Mouse (Mus musculus): ENCODE measurements at regions not wholly inside any gene's neighbourhood (a gene's known extent, or its start where the extent isn't known, plus 50 kb on each side); places are given as distances from the start of the nearest gene placed in this dataset.

DNA sequence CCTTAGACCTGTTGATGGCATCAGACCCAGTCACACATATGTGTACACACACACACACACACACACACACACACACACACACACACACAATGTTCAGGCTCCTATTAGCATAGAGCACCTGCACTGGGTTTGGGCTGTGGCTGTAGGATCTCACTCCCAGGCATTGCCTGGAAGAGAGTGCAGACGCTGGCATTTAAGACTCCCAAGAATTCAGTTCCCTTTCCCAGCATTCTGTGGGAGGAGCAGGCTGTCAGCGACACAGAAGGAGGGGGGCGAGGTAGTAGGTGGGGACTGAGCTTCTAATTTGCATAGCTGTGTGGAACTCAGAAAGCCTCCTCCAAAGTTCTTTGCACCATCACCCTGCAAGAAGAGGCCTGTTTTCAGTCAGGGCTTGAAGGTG is 374.2 kb upstream of the Fam49b start:
- no peak for ATAC-seq (ENCODE audit: insufficient number of reproducible peaks, low FRiP score, low TSS enrichment, low read depth)
- H3K9ac ChIP-seq, result no peak overlapping the region
- H3K4me3 ChIP-seq (replicated peaks), result no peak overlapping the region
- H3K4me2 ChIP-seq (replicated peaks), result no peak overlapping the region
- H3K27me3 ChIP-seq, result no peaks in the 10 kb centered on the region
- H3K36me3 ChIP-seq, result no peaks in the 10 kb centered on the region
- H3K27ac ChIP-seq (replicated peaks), result no peak overlapping the region
- no peaks in the 10 kb centered on the region for H3K9me3 ChIP-seq (replicated peaks)
- no peaks in the 10 kb centered on the region for H3K4me1 ChIP-seq
- WGBS, result 0% methylated on average over 3 of the region's 3 CpGs

DNA sequence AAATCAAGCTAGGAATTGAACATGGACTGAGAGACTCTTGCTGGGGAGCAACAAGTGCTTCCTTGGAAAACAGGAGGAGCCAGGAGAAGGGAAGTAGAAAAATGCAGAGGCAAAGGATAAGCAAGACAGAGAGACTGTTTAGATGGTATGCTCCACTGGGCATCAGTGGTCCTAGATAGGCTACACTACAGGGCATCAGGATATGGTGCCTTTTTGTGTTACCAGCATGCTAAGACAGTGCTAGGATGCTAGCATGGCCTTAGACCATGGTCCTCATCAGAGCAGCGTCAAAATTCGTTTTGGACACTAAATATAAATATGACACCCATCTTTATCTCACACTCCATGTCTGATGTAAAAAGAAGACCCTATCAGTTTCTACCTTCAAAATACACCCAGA is 374.6 kb upstream of the Fam49b start:
- 86% methylated on average over 2 of the region's 2 CpGs for WGBS
- Histone ChIP-seq H3K4me2 (replicated peaks) (no peak overlapping the region), H3K9ac (no peak overlapping the region), H3K27ac (replicated peaks) (no peak overlapping the region), H3K36me3 (no peaks in the 10 kb centered on the region), H3K27me3 (no peaks in the 10 kb centered on the region), H3K4me1 (no peaks in the 10 kb centered on the region), H3K9me3 (replicated peaks) (no peaks in the 10 kb centered on the region), H3K4me3 (replicated peaks) (no peak overlapping the region)
- ATAC-seq (ENCODE audit: insufficient number of reproducible peaks, low FRiP score, low TSS enrichment, low read depth), result no peak

DNA sequence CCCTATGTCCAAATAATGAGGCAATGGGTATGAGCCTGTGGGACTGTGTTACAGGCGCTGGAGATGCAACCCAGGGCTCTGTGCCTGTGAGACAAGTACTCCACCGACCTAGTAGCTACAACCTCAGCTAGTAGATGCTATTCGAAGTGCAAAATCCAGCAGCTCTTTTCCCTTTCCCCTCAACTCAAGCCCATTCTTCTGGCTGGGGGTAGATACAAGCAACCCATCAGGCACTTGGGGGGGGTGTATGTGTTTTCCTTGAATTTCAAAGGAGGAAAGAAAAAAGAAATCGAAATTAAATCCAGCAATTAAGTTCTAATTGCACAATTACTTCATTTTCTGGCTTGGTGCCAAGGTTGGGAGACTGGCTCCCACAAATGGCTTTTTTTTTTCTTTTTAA is 372.4 kb upstream of the Gm21798 start:
- H3K27me3 ChIP-seq, result no peaks in the 10 kb centered on the region
- no peak overlapping the region for H3K9ac ChIP-seq
- no peak overlapping the region for H3K4me3 ChIP-seq (replicated peaks)
- 56% methylated on average over 4 of the region's 4 CpGs for WGBS
- no peaks in the 10 kb centered on the region for H3K9me3 ChIP-seq (replicated peaks)
- H3K4me2 ChIP-seq (replicated peaks), result no peak overlapping the region
- no peak for ATAC-seq (ENCODE audit: insufficient number of reproducible peaks, low FRiP score, low TSS enrichment, low read depth)
- H3K27ac ChIP-seq (replicated peaks), result no peak overlapping the region
- no peaks in the 10 kb centered on the region for H3K36me3 ChIP-seq
- no peaks in the 10 kb centered on the region for H3K4me1 ChIP-seq

DNA sequence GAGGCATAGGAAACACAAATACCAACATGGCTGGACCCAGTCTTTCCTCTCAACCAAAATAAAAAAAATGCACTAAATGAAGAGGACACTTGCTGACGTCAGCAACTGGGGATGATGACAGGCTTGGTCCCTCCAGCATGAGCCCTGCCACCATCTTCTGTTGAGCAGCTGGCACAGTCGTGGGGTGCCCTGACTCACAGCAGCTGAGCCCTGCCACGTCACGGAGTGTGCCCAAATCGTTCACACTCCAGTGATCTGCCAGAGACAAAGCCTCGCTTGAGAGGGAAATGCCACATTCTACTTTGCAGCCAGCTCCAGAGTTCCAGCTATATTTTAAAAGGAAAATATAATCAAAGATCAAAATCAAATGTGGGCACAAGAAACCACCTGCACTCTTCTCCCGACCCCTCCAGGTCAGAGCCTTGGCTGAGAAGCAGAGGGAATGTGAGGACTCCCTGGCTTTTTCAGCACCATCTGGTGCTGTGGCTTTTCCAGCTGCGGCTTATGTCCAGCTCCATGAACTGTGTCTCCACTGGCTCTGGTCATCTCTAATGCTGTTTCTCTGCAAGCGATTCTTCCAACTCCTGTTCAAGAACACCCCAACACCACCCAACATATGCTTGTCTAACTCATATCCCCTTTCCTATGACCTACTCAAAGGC is 371.0 kb upstream of the Gm21798 start:
- Histone ChIP-seq H3K27me3 (no peaks in the 10 kb centered on the region), H3K4me1 (no peaks in the 10 kb centered on the region), H3K9me3 (replicated peaks) (no peaks in the 10 kb centered on the region), H3K27ac (replicated peaks) (no peak overlapping the region), H3K4me3 (replicated peaks) (no peak overlapping the region), H3K9ac (no peak overlapping the region), H3K36me3 (no peaks in the 10 kb centered on the region), H3K4me2 (replicated peaks) (no peak overlapping the region)
- WGBS, result 69% methylated on average over 9 of the region's 9 CpGs
- no peak for ATAC-seq (ENCODE audit: insufficient number of reproducible peaks, low FRiP score, low TSS enrichment, low read depth)

DNA sequence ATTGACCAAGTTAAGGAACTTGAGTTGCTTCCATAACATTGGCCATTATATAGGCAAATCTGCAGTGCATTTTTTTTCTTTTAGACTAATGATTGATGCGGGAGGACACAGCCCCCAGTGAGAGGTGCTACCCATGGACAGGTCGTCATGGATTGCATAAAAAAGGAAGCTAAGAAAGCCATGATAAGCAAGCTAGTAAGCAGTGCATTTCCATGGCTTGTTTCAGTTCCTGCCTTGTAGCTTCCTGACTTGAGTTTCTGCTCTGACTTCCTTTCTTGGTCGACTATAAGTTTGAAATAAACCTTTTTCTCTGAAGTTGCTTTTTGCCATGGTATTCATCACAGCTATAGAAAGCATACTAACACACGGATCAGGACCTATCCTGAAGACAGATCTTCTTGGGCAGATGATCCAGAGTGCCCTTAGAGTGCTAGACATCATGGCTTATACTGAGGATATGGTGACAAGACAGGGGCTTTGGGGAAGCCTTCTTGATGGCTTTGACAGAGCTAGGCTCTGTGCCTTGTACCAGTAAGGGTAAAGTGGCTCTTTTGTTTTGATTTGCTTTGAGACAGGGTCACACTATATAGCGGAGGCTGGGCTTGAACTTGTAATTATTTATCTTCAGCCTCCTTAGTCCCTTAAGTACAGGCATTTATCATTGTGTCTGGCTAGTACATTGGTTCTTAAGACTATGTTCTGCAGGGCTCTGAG is 370.1 kb upstream of the Gm21798 start:
- no peaks in the 10 kb centered on the region for H3K4me1 ChIP-seq
- H3K36me3 ChIP-seq, result no peaks in the 10 kb centered on the region
- no peaks in the 10 kb centered on the region for H3K27me3 ChIP-seq
- 75% methylated on average over 5 of the region's 5 CpGs for WGBS
- no peak for ATAC-seq (ENCODE audit: insufficient number of reproducible peaks, low FRiP score, low TSS enrichment, low read depth)
- H3K9ac ChIP-seq, result no peak overlapping the region
- H3K27ac ChIP-seq (replicated peaks), result no peak overlapping the region
- no peaks in the 10 kb centered on the region for H3K9me3 ChIP-seq (replicated peaks)
- H3K4me3 ChIP-seq (replicated peaks), result no peak overlapping the region
- no peak overlapping the region for H3K4me2 ChIP-seq (replicated peaks)

DNA sequence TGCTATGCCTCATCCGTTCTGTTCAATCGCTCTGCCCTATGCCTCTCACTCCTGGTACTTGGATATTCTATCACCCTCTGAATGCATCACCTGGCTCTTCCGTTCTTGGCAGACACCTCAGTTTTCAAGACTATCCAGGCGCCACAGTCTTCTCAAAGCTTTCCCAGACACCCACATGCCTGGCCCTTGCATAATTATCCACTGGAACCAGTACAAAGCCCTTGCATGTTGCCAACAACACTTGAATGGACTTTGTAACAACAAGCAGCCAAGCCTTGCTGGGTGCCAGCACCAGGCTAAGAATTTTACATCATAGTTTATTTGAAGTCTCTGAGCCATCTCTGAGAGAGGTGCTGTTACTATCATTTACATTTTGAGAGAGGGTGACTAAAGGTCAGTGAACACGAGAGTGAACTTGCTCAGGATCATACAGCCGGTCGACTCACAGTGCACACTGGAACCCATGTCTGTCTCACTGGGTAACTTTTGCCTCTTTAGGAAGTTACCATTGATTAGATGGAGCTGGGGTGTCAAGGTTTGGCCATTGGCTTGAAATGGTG is 368.8 kb upstream of the Gm21798 start:
- no peaks in the 10 kb centered on the region for H3K36me3 ChIP-seq
- H3K4me2 ChIP-seq (replicated peaks), result no peak overlapping the region
- H3K27me3 ChIP-seq, result no peaks in the 10 kb centered on the region
- no peak overlapping the region for H3K4me3 ChIP-seq (replicated peaks)
- H3K27ac ChIP-seq (replicated peaks), result no peak overlapping the region
- no peaks in the 10 kb centered on the region for H3K4me1 ChIP-seq
- 88% methylated on average over 7 of the region's 7 CpGs for WGBS
- no peak for ATAC-seq (ENCODE audit: insufficient number of reproducible peaks, low FRiP score, low TSS enrichment, low read depth)
- H3K9me3 ChIP-seq (replicated peaks), result no peaks in the 10 kb centered on the region
- H3K9ac ChIP-seq, result no peak overlapping the region

DNA sequence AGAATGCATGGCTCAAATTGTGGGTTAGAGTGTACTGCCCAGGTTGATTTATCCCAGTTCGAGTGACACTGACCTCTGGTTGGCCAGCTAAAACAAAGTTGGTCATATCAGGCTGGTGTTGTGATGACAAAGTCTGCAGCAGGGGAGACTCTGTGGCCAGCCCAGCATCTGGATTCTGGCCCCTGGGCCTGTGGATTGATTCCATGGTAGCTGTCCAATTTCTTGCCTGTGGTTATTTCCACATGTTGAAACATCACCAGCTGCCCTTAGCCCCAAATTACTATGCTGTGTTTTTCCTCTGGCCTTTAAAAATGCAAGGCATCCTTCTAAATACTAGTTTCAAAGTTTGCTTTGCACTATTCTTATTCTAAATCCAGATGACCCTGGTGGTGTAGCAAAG is 346.8 kb upstream of the Gm21798 start:
- no peak overlapping the region for H3K4me2 ChIP-seq (replicated peaks)
- no peaks in the 10 kb centered on the region for H3K9me3 ChIP-seq (replicated peaks)
- no peak overlapping the region for H3K27ac ChIP-seq (replicated peaks)
- H3K4me1 ChIP-seq, result no peaks in the 10 kb centered on the region
- no peak overlapping the region for H3K9ac ChIP-seq
- no peak overlapping the region for H3K4me3 ChIP-seq (replicated peaks)
- H3K27me3 ChIP-seq, result no peaks in the 10 kb centered on the region
- no peaks in the 10 kb centered on the region for H3K36me3 ChIP-seq
- ATAC-seq (ENCODE audit: insufficient number of reproducible peaks, low FRiP score, low TSS enrichment, low read depth), result peak; percentile 11; the same call in 1 of the 2 replicates
- 74% methylated on average over 1 of the region's 1 CpGs for WGBS

DNA sequence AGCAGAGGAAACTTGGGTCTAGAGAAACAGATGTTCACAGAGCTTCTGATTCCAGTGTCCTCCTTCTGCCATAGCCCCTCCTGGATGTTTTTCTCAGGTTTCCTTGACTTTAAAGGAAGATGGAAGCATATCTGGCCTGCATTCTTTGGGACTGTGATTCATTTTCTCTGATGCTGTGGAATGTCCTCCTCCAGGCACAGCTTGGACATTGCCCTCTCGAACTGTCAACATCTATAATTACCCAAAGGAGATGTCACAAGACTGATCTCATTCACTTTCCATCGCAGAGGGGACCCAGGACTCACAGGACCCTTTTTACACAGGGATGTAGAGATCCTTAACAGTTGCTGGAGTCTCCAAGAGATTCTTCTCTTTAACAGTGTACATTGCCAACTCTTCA is 345.9 kb upstream of the Gm21798 start:
- Histone ChIP-seq H3K4me3 (replicated peaks) (no peak overlapping the region), H3K27ac (replicated peaks) (no peak overlapping the region), H3K4me1 (no peaks in the 10 kb centered on the region), H3K36me3 (no peaks in the 10 kb centered on the region), H3K9ac (no peak overlapping the region), H3K9me3 (replicated peaks) (no peaks in the 10 kb centered on the region), H3K4me2 (replicated peaks) (no peak overlapping the region), H3K27me3 (no peaks in the 10 kb centered on the region)
- 55% methylated on average over 2 of the region's 2 CpGs for WGBS
- ATAC-seq (ENCODE audit: insufficient number of reproducible peaks, low FRiP score, low TSS enrichment, low read depth), result no peak

DNA sequence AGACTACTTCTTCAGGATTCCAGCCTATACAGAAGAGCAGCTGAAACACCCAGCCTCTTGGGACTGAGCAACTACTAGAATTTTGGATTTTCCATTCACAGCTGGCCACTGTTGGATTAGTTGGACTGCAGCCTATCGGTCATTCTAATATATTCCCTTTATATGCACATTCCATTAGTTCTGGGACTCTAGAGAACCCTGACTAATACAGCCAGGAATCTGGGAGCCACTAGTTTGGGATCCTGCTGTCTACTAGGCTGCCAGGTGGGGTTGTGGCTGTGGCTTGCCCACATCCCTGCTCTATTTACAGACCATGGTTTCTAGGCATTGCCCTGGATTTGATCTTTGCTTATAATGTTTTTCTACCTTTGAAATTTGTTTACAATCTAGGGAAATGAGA is 343.3 kb upstream of the Gm21798 start:
- no peaks in the 10 kb centered on the region for H3K27me3 ChIP-seq
- no peak overlapping the region for H3K9ac ChIP-seq
- no peak overlapping the region for H3K4me2 ChIP-seq (replicated peaks)
- no peak overlapping the region for H3K27ac ChIP-seq (replicated peaks)
- no peaks in the 10 kb centered on the region for H3K4me1 ChIP-seq
- H3K36me3 ChIP-seq, result no peaks in the 10 kb centered on the region
- whole genome bisulfite sequencing, result 88% methylated on average over 1 of the region's 1 CpGs
- no peak overlapping the region for H3K4me3 ChIP-seq (replicated peaks)
- ATAC-seq (ENCODE audit: insufficient number of reproducible peaks, low FRiP score, low TSS enrichment, low read depth), result no peak
- no peaks in the 10 kb centered on the region for H3K9me3 ChIP-seq (replicated peaks)

DNA sequence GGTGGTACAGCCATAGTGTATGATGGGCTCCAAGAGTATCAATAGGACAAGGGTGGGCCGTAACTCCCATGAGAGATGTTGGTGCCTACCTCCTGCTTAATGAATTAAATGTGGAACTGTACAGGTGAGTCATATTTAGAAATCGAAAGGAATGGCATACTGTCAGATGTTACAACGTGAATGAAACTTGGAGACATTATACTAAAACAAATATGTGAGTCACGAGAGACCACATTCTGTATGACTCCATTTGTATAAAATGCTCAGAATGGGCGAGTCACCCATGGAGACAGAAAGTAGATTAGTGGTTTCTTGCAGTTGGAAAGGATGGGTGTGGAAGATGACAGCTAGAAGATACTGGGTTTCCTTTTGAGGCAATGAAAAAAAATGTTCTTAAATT is 340.4 kb upstream of the Gm21798 start:
- Histone ChIP-seq H3K4me2 (replicated peaks) (no peak overlapping the region), H3K36me3 (no peaks in the 10 kb centered on the region), H3K27ac (replicated peaks) (no peak overlapping the region), H3K27me3 (no peaks in the 10 kb centered on the region), H3K4me3 (replicated peaks) (no peak overlapping the region), H3K9me3 (replicated peaks) (no peaks in the 10 kb centered on the region), H3K9ac (no peak overlapping the region), H3K4me1 (no peaks in the 10 kb centered on the region)
- WGBS, result 82% methylated on average over 5 of the region's 5 CpGs
- no peak for ATAC-seq (ENCODE audit: insufficient number of reproducible peaks, low FRiP score, low TSS enrichment, low read depth)

DNA sequence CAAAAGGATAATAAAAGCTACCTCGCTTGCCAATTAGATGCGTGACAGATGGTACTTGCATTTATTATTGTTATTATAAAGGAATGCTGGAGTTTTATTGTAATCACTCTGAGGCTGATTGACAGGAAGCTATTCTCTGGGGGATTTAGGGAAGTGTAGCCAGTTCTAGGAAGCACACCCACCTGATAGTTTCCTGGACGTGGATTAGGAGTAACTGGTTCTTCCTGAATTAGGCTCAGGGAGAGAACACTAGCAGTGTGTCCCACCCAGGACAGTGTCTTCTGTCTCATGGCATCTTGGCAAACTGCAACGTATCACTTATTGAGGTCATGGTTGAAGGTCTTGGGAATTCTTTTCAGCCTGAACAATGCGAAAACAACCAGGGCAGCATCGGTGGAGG is 336.9 kb upstream of the Gm21798 start:
- Histone ChIP-seq H3K27me3 (no peaks in the 10 kb centered on the region), H3K27ac (replicated peaks) (no peak overlapping the region), H3K9me3 (replicated peaks) (no peaks in the 10 kb centered on the region), H3K4me2 (replicated peaks) (no peak overlapping the region), H3K4me1 (0 out of 2 replicates have a peak, but pooled peaks cover 3% of the 10 kb centered on the region), H3K4me3 (replicated peaks) (no peak overlapping the region), H3K36me3 (no peaks in the 10 kb centered on the region), H3K9ac (no peak overlapping the region)
- no peak for ATAC-seq (ENCODE audit: insufficient number of reproducible peaks, low FRiP score, low TSS enrichment, low read depth)
- WGBS, result 60% methylated on average over 6 of the region's 6 CpGs

DNA sequence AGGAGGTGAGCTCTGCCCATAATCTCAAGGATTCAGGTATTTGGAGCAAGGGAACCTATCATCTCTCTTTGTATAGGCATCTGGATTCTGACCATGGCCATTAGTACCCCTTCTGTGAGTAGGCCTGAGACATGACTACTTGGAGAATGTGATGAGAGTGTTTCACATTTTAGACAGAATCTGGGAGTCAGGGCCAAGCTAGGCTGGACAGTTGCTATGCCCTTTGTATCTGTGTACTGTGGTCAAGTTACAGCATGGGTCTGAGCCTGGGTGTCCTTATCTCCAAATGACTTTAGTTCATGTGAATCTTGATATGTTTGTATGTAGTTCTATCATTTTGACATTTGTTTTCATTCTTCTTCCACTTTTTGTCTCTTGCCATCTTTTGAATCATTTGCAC is 336.3 kb upstream of the Gm21798 start:
- no peak overlapping the region for H3K4me2 ChIP-seq (replicated peaks)
- no peak overlapping the region for H3K27ac ChIP-seq (replicated peaks)
- no peaks in the 10 kb centered on the region for H3K27me3 ChIP-seq
- H3K9me3 ChIP-seq (replicated peaks), result no peaks in the 10 kb centered on the region
- H3K36me3 ChIP-seq, result no peaks in the 10 kb centered on the region
- H3K4me3 ChIP-seq (replicated peaks), result no peak overlapping the region
- no peak for ATAC-seq (ENCODE audit: insufficient number of reproducible peaks, low FRiP score, low TSS enrichment, low read depth)
- 0 out of 2 replicates have a peak, but pooled peaks cover 3% of the 10 kb centered on the region for H3K4me1 ChIP-seq
- H3K9ac ChIP-seq, result no peak overlapping the region
